Mouse (Mus musculus) gastrocnemius, adult 8-10 months (tissue): Measurements from ENCODE around the gene Syde2. TPM values are rescaled to one million over a fixed set of nuclear protein-coding genes. Genes with fewer than 3 reads are reported as not detected.
"Not testable (repeated sequence)": the region's sequence is repeated elsewhere in the genome, so short reads cannot be mapped to it uniquely, and the experiment has no call there.

Experiments
- DNase-seq, 2 experiments: peaks; one replicate each; pipeline ENCODE4 v3.0.0; 2022; ENCODE audit warnings: low spot score in 2 of 2
- total RNA-seq, 4 experiments: library from RNA; stranded (reverse); gene quantifications; 2 replicates each; pipeline ENCODE4 v1.2.4; 2022

Syde2 gene
- total RNA-seq, 4 experiments from 2014 or later = 0.56 to 1.2 (median 0.82) TPM

GRCm38 (mm10) chr3:145965583-145965982 lies 22.1 kb upstream of the Syde2 start:
- not testable (repeated sequence) for DNase-seq

- DNase-seq = no peak
Observed at GRCm38 (mm10) chr3:145966806-145967205, 20.9 kb upstream of the Syde2 start.

GRCm38 (mm10) chr3:145969031-145969501 lies 18.6 kb upstream of the Syde2 start:
- DNase-seq = no peak

GRCm38 (mm10) chr3:145971501-145971900 lies 16.2 kb upstream of the Syde2 start:
- DNase-seq = no peak

- DNase-seq = no peak
Observed at GRCm38 (mm10) chr3:145974986-145975385, 12.7 kb upstream of the Syde2 start.

- no peak for DNase-seq
Observed at GRCm38 (mm10) chr3:145985333-145985925, 2.2 kb upstream of the Syde2 start.

- no peak for DNase-seq
Observed at GRCm38 (mm10) chr3:145986317-145987001, 1.2 kb upstream of the Syde2 start.

GRCm38 (mm10) chr3:145987970-145988683 lies 457 bp downstream of the Syde2 start:
- peak; percentile 59 to 75 for DNase-seq

- DNase-seq = no peak
Observed at GRCm38 (mm10) chr3:145988684-145989575, 1.3 kb downstream of the Syde2 start.

- DNase-seq = no peak
Observed at GRCm38 (mm10) chr3:145989576-145990081, 2.0 kb downstream of the Syde2 start.

- no peak for DNase-seq
Observed at GRCm38 (mm10) chr3:145991130-145991529, 3.5 kb downstream of the Syde2 start.

- DNase-seq = no peak
Observed at GRCm38 (mm10) chr3:145991976-145992730, 4.5 kb downstream of the Syde2 start.

GRCm38 (mm10) chr3:145992796-145993195 lies 5.1 kb downstream of the Syde2 start:
- DNase-seq = peak; percentile 8 to 24

- no peak for DNase-seq
Observed at GRCm38 (mm10) chr3:145993481-145994201, 6.0 kb downstream of the Syde2 start.

- DNase-seq = no peak
Observed at GRCm38 (mm10) chr3:145995489-145995888, 7.8 kb downstream of the Syde2 start.

- DNase-seq = not testable (repeated sequence)
Observed at GRCm38 (mm10) chr3:145996539-145996938, 8.9 kb downstream of the Syde2 start.

- DNase-seq = no peak
Observed at GRCm38 (mm10) chr3:146004347-146005051, 16.8 kb downstream of the Syde2 start.

- no peak for DNase-seq
Observed at GRCm38 (mm10) chr3:146007872-146008271, 20.2 kb downstream of the Syde2 start.
